Mouse (Mus musculus) gastrocnemius, postnatal 36 days (tissue): ENCODE measurements around the gene Rbfox3. TPM values are rescaled to one million over a fixed set of nuclear protein-coding genes. Genes with fewer than 3 reads are reported as not detected.
A peak's percentile ranks its signal among the peaks of the same experiment; 100 is the strongest.
"Not testable (repeated sequence)": the region's sequence is repeated elsewhere in the genome, so short reads cannot be mapped to it uniquely, and the experiment has no call there.

Source experiments
- DNase-seq, 2 experiments: peaks; one replicate each; pipeline ENCODE4 v3.0.0; 2022
- intact Hi-C: fragments of 180-260 bp; cut with DNase I; formaldehyde crosslinking; loops from one replicate; pipeline ENCODE4 v1.15.1; 2025
- total RNA-seq, 2 experiments: library from RNA; stranded (reverse); gene quantifications; 2 replicates each; pipeline ENCODE4 v1.2.3; 2021

Rbfox3 gene
- total RNA-seq, 2 experiments from 2014 or later, result 0.37 TPM; not detected in 1

DNA sequence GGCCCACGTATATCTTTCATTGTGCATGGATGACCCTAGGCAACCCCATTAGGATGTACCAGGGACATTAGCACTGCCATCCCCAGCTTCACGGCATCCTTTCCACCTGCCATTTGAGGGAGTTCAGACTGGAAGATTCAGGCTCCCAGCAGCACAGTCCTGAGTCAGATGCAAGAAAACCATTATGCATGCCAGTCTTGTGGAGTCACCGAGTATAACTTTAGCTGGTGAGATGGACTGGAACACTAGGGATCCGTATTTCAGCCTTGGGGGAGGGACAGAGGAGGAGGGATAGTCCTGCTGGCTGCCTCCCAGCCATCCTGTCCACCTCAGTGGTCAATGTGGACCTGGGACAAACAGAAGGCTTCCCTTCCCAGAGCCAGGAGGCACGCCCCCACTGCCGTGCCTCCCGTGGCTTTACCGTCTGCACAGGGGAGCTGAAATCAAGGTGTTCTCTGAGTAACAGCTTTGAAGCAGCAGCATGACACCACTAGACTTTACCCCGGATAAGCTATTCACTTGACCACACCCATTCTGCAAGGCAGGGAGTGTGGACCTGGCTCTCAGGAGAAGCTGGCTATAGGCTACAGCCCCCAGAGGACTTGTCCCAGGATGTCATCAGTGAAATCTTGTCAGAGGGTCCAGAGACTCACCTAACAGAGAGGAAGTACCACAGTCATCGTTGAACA lies 78.5 kb downstream of the Rbfox3 start:
- intact Hi-C loops, result no loop called here
- DNase-seq, result no peak

DNA sequence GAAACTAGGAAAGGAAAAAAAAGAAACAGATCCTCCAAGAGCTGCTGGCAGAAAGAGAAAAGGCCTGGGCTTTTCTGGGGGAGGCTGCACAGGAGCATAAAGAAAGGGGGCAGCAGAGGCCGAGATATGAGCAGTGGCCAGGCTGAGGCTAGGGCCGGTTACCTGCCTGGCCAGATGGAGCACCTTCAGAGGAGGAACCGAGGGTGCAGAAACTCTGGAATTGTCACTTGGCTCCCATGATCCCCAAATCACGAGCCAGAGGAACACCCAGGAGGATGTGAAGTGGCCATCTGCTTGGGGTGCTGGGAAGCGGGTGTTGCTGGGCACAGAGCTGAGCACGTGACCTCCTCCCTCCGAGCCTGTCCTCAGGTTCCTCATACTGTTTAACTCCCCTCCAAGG lies 79.7 kb downstream of the Rbfox3 start:
- DNase-seq, result no peak
- intact Hi-C loops, result no loop called here

DNA sequence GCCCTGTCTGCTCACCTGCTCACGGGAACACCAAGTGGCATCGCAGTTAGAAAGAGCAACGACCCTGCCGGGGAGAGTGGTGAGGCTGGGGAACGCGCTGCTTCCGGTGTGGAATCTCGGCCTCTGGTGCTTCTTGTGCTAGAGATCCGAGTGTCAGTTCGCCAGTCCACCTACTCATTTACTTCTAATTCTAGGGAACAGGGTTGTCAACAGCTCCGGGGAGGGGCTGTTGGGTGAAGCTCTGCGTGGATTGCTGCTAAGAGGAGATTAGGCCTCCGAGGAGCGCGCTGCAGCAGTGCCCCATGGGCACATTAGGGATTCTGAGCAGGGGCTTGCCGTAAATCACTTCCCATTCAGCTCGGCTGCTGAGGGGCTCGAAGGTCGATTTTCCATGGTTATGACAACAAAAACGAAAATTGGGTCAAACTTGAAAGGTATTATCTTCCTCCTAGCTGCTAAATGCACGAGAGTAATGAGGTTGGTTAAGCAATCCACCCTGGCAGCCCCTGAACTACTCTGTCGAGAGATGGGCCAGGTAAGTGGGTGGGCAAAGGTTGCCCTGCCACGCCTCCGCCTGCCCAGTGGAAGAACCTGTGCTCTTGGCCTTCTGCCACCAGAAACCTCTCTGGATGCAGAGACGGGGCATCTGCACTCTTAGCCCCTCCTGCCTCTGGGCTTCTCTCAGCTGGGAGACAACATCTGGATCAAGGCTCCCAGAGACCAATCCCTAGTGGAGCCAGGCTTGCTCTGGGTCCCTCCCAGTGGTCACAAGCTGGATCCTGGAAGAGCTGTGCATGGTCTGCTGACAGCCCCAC lies 85.9 kb downstream of the Rbfox3 start:
- intact Hi-C loops, result no loop called here
- DNase-seq, result no peak

DNA sequence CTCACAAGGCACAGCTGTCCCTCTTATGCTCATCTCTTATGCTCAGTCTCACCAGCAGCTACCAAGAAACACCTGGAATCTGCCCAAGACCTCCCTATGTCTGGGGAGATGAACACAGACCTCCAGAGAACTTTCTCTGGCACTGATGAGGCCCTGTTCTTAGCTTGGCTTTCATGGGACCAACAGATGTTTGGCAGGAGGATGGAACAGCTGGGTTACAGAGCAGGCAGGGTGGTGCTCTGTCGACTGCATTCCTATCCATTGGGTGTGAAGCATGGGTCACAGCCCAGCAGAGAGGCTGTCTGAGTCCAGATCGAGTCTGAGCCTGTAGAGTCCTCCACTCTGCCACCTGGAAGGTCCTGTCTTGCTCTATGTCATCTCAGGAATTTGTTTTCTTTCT lies 90.0 kb downstream of the Rbfox3 start:
- DNase-seq, result peak; percentile 18 to 36
- intact Hi-C loops, result no loop called here

DNA sequence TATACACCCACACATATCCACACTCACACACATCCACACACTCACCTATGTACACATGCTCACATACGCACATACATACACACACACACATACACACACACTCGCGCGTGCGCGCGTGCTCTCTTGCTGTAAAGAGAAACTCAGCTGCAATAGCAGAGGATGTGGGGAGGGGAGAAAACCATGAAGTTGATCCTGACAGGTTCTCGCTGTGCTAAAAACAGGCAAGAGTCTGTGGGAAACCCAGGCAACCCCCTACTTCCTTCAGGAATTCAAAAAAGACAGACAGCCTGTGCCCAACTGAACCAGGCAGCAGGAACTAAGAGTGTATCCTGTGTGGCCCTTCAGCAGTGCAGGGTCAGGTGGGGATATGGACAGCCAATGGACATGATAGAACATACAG lies 92.9 kb downstream of the Rbfox3 start:
- DNase-seq, result no peak
- intact Hi-C loops, result no loop called here

DNA sequence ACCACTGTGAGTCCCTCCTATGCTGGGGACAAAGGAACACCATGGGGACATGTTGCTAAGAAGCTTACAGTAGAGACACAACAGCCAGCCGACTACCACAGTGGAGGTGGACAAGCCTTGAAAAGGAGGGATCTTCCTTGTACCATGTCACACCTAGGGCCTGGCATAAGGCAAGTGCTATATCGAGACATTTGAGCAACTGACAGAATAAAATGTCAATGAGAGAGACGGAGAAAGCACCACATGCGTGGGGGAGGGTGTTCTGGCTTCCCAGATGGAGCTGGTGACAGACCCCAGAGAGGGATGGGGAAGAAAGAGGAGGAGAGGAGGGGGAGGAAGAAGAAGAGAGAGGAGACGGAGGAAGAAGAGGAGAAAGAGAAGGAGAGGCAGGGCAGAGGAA lies 96.3 kb downstream of the Rbfox3 start:
- intact Hi-C loops, result no loop called here

DNA sequence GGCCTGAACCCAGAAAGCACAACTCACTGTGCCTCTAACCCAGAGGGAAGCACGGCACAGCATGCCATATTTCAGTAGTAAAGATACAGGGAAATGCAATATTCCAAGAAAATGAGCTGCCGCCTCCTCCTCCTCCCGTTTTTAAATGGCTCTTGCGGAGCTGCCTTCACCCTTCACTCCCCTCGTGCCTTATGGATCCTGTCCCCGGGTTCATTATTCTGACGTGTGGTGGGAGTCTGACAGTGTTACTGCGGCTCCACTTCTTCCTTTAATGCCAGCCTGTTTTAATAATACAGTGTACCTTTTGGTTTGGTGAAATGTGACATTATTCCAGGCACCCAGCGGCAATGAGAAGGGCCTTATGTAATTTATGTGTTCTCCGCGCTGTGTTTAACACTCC lies 97.5 kb downstream of the Rbfox3 start:
- intact Hi-C loops, result no loop called here

More for the DNA sequence above, 96.3 kb downstream of the Rbfox3 start:
- DNase-seq, result no peak

DNA sequence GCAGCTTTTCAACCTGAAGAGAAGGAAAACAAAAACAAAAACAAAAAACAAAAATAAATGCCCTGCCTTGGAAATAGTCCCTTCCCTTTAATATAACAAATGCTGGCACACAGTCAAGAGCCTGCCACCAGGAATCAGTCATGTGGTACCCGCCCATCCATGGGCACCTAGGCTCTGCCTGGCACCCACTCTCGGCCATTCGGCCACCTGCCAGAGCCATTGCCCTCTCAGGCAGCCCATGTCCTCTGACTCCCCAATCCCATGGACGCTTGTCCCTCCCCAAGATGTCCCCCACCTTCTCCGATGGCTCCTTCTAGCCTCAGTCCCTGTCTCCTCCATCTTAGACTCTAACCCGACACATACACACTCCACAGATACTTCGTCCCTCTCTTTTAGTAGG lies 100.0 kb downstream of the Rbfox3 start:
- DNase-seq, result no peak
- intact Hi-C loops, result no loop called here

More for the DNA sequence above, 97.5 kb downstream of the Rbfox3 start:
- no peak for DNase-seq

DNA sequence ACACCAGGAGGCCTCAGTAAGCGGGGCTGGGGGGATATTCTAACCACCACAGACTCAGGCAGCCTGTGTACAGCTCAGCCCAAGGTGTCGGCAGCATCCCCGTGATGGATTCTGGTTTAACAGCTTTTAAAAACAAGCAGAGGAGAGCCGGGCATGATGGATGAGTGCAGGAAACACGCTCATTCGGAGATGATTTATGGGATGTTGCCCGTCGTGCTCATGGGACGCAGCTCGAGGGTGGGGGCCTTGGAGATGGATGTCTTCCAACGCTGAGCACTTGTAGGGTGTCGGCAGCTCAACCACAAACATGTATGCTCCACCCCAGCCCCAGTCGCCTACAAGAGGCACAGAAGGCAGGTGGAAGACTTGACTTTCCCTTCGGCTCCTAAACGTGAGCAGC lies 103.9 kb downstream of the Rbfox3 start:
- DNase-seq, result no peak
- intact Hi-C loops, result no loop called here

DNA sequence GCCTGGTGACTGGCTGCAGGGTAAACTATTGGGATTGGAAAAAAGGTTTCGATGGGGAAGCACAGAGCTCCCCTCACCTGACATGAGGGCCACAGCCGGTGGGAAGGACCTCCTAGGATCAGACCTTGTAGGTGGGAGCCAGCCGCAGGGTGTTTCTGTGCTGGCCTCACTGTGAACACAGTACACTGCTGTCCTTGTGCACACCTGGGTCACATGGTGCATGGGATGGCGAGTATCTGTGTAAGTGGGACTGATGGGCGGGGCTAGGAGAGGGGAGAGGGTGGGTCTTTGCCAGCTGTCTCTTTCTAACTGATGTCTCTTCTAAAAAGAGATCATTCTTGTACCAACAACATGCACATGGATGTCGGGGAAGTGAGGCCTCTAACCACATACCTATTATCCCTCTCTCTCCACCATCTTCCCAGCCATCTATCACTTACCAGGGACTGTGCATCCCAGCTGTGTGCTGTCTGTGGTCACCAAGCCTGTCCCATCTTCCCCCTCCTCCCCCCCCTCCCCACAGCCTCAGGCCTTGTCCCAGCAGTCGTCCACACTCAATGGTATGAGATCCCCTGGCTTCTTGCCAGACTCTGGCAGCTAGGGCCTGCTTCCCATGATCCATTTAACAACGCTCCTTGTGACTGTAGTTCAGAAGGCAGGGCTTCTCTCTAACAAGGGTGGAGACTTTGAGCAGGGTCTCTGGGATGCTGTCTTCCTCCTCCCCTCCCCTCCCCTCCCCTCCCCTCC lies 116.4 kb downstream of the Rbfox3 start:
- no peak for DNase-seq
- intact Hi-C loops, result no loop called here

DNA sequence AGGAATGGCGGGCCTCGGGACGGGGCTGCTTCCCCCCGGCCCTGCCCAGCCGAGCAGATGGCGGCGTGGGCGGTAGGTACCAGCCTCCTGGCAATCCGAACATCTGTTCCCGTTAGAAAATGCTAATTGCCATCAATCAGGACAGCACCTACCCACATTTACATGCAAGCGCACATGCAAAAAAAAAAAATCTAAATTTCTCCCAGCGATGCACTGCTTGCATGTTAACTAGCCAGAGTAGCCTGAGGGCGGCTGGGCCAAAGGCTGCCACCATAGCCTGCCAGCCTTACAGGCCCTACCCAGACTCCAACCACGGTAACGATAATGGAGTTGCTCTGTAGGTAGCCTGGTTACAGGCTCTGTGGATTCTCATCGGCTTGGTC lies 117.8 kb downstream of the Rbfox3 start:
- DNase-seq, result no peak
- intact Hi-C loops, result no loop called here

DNA sequence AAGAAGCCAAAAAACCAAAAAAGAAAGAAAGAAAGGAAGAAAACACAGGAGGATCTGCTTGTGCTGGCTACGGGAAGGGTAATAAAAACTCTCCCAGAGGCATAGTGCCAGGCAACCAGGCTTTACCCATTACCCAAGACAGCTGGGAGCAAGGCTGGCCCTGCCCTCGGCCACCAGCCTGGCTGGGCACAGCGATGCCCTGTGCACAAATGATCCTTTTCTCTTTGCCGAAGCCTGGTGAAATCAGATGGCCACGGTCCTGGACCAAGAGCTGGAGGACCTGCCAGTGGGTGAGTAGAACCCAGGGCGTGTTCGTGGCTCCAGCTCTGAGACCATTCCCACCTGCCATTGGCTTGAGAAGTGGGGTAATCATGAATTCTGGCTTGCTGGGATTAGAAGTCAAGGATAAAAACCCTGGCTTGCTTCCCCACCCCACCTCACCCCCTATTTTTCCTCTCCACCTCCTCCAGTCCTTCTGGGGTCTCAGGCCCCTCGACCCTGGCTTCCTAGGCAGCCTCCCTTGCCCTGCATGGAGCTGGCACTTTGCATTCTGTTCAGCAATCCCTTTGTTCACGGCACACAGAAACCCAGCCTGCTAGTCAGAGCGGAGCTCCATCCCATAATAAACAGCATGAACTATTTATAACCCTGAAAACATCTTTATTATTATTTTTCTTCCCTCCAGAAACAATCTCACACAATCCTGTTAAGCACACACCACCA lies 118.3 kb downstream of the Rbfox3 start:
- intact Hi-C loops, result no loop called here
- peak in 1 of 2 experiments; percentile 12 for DNase-seq

DNA sequence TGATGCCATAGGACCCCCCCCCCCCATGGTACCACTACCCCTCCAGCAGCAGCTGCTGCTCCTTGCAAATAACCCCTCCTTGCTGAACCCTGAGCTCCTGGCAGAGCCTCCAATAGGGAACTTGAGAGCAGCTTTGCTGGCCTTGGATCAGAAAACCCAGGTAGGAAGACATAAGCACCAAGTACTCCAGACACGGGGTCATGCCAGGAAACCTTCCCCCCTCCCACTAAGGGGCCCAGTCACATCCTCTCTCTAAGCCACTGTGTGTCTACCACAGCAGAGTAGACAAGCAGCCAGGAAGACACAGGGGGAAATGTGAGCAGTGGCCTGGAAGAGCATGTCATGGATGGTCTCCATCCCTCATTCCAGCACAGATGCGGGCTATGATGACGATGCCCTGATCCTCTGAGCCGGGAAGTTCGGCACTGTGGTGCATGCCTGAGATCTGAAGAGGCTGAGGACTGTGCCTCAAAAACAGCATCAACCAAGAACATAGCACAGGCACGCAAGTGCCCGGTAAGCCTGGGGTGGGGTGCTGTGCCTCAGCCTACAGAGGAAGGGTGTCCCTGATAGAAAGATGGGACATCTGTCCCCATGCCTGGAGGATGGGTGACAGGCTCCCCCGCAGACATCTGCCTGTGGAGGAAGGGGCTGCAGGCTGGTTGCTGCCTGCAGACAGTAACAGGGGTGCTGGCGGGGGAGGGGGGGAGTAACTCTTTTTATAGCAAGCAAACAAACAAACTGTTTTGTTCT lies 119.1 kb downstream of the Rbfox3 start:
- intact Hi-C loops, result no loop called here
- DNase-seq, result no peak

DNA sequence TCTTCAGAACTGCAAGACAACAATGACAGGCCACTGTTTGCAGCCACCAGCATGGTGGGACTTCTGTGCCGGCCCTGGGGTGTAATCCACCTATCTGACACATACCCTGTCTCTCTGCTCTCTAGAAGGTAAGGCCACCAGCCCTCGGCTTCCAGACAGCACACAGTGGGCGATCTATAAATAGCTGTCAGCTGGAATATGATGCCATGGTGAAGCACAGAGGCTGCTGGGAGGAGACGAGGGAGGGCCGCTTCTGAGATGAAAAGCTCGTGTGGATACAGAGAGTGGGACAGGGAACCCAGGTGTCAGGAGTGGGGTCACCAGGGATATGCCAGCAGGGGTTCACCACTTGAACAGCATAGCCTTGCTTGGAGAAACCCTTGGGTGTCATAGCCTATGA lies 120.0 kb downstream of the Rbfox3 start:
- DNase-seq, result peak in 1 of 2 experiments; percentile 25
- intact Hi-C loops, result no loop called here

DNA sequence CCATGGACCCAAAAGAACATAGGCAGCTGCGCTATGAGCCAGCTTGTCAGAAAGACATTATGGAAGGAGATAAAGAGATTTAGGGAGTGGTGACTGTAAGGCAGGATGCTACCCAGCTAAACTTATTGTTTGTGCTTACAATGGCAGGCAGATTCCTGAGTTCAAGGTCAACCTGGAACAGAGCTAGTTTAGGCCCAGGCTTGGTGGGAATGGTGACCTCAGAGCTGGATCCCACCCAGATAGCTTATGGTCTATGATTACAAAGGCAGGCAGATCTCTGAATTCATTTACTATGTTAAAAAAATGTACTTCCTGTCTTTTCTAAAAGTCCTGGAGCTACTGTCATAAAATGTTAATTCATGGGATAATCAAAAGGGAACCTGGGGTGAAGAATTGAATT lies 123.3 kb downstream of the Rbfox3 start:
- no peak for DNase-seq
- intact Hi-C loops, result no loop called here

DNA sequence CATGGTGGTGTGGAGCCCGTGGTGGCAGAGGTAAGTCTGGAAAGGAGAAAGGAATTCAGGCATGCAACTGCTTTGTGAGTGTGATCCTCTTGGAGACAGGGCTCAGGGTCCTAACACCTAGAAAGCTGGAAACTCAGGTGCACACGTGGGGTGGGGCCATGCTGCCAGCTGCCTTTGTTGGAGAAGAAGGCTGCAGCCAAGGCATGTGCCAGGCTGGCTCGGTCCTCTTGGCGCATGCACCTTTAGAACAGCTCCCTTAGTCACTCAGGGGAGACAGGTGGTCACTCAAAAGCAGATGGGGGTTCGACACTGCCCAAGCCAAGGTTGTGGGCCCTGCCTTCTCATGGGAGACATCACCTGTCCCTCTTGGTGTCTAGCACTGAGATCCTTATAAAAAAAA lies 128.7 kb downstream of the Rbfox3 start:
- DNase-seq, result no peak
- intact Hi-C loops, result no loop called here

DNA sequence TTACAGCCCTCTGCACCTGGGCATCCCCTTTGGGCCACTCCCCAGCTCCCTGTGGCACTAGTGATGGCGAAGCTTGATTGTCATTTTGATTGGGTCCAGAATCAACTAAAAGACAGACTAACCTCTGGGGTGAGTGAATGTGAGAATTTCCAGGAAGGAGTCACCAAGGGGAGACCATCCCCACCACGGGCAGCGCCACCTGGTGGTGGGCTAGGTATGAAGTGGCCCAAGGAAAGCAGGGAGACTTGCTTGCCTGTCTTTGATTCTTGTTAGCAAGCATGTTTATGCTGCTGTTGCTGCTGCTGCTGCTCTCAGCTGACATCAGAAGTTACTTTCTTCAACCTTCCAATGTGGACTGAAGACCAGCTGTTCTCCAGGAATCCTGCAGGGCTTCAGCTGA lies 135.6 kb downstream of the Rbfox3 start:
- intact Hi-C loops, result loop anchor here (10.0 kb wide), 1 partner anchor 199 kb away; no protein-coding TSS in a partner anchor
- DNase-seq, result no peak

DNA sequence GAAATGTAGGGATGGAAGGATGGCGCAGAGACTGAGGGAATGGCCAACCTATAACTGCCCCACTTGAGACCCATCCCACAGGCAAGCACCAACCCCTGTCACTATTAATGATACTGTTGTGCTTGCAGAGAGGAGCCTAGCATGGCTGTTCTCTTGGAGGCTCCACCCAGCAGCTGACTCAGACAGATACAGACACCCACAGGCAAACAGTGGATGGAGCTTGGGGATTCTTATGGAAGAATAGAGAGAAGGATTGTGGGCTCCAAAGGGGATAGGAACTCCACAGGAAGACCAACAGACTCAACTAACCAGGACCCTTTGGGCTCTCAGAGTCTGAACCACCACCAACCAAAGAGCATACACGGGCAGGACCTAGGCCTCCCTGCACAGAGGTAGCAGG lies 136.6 kb downstream of the Rbfox3 start:
- intact Hi-C loops, result loop anchor here (10.0 kb wide), 1 partner anchor 200 kb away; no protein-coding TSS in a partner anchor

DNA sequence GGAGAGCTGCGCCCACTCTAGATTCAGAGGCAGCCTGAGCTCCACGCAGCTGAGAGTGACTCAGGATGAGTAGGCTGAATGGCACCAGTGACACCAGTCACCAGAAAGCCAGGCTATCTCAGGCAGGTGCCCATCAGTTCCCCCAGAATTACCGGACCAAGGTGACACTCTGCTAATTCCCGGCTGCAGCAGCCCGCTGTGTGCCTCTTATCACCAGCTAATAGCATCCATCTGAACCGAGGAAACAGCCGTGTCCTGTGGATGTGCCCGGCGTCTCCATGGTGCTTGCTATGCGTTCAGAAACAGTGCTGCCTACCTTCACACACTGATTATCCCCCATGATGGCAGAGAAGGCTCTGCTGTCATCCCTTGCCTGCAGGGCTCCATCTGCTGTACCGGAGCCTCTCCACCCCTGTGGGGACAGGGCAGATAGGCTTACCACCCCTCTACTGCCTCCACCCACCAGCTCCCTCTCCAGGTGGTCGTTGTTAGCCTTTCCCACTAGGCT lies 138.3 kb downstream of the Rbfox3 start:
- DNase-seq, result no peak
- intact Hi-C loops, result loop anchor here (10.0 kb wide), 1 partner anchor 202 kb away; no protein-coding TSS in a partner anchor

More for the DNA sequence above, 136.6 kb downstream of the Rbfox3 start:
- DNase-seq, result not testable (repeated sequence)
